Mouse (Mus musculus) CH12.LX (cell line): ENCODE data around the gene Rpl13. TPM values are rescaled to one million over a fixed set of nuclear protein-coding genes. Genes with fewer than 3 reads are reported as not detected.

Experiments
- DNase-seq: peaks from one replicate; pipeline ENCODE4 v3.0.0-alpha.2; 2013; ENCODE audit errors: extremely low read depth
- H3K27ac ChIP-seq: 2 replicates; pipeline ENCODE4 v1.5.1; 2012; ENCODE audit warnings: low read depth, mild to moderate bottlenecking, control low read depth, moderate library complexity; ENCODE audit not compliant: insufficient read depth
- H3K27me3 ChIP-seq: replicated peaks from 2 replicates; pipeline ENCODE3; 2012; ENCODE audit warnings: inconsistent platforms
- H3K36me3 ChIP-seq, 2 experiments: replicated peaks in 1 of 2; 2 replicates each; pipeline versions ENCODE3 to v1.6.1; 2012; ENCODE audit warnings: inconsistent platforms in 1 of 2, low read length in 1 of 2, mild to moderate bottlenecking in 1 of 2, mixed read lengths in 1 of 2, moderate library complexity in 1 of 2; ENCODE audit not compliant: control insufficient read depth in 1 of 2, insufficient read depth in 1 of 2
- H3K4me1 ChIP-seq, 2 experiments: 2 replicates each; pipeline ENCODE4 v1.6.1; 2012; ENCODE audit warnings: inconsistent platforms in 1 of 2, moderate library complexity in 1 of 2; ENCODE audit not compliant: insufficient read depth in 2 of 2, control insufficient read depth in 1 of 2
- H3K4me2 ChIP-seq: 2 replicates; pipeline ENCODE4 v1.6.1; 2012; ENCODE audit warnings: low read depth, mild to moderate bottlenecking, control low read depth; ENCODE audit not compliant: poor library complexity, insufficient read depth, severe bottlenecking
- H3K4me3 ChIP-seq, 3 experiments: fragments of 150-350 bp in 1 of 3; sonication (generic) in 1 of 3; replicated peaks in 1 of 3; 2 replicates each; pipeline versions ENCODE3 to v1.5.1; 2011 to 2012; ENCODE audit warnings: low read depth in 2 of 3, low read length in 2 of 3, mild to moderate bottlenecking in 2 of 3, moderate library complexity in 2 of 3, control low read depth in 1 of 3, improper control_type of control experiment in 1 of 3, inconsistent platforms in 1 of 3, mixed read lengths in 1 of 3; ENCODE audit not compliant: poor library complexity in 1 of 3
- H3K79me2 ChIP-seq: replicated peaks from 2 replicates; pipeline ENCODE4 v1.6.1; 2012; ENCODE audit warnings: mild to moderate bottlenecking, moderate library complexity; ENCODE audit not compliant: control insufficient read depth, poor library complexity, insufficient read depth, severe bottlenecking; ENCODE audit errors: extremely low read depth
- H3K9ac ChIP-seq: 2 replicates; pipeline ENCODE4 v1.6.1; 2012; ENCODE audit warnings: low read depth, mild to moderate bottlenecking, control low read depth, moderate library complexity; ENCODE audit not compliant: insufficient read depth
- H3K9me3 ChIP-seq: replicated peaks from 2 replicates; pipeline ENCODE3; 2012; ENCODE audit warnings: low read length, inconsistent platforms, mixed read lengths
- CHD1 ChIP-seq: IDR thresholded peaks from 2 replicates; pipeline ENCODE4 v1.6.1; 2012; ENCODE audit warnings: low read depth, low read length, improper control_type of control experiment, inconsistent platforms
- E2F4 ChIP-seq: IDR thresholded peaks from 2 replicates; pipeline ENCODE4 v1.6.1; 2011; ENCODE audit warnings: low read depth, low read length, improper control_type of control experiment; ENCODE audit not compliant: insufficient replicate concordance
- GABPA ChIP-seq: IDR thresholded peaks from 2 replicates; pipeline ENCODE4 v1.6.1; 2012; ENCODE audit warnings: low read depth, low read length, improper control_type of control experiment, inconsistent platforms; ENCODE audit not compliant: insufficient replicate concordance
- HCFC1 ChIP-seq: IDR thresholded peaks from 2 replicates; pipeline ENCODE4 v1.6.1; 2012; ENCODE audit warnings: low read depth, mild to moderate bottlenecking, inconsistent platforms, low read length, improper control_type of control experiment
- JUN ChIP-seq: IDR thresholded peaks from 2 replicates; pipeline ENCODE4 v1.6.1; 2011; ENCODE audit warnings: low read depth, mild to moderate bottlenecking, low read length, improper control_type of control experiment, moderate library complexity; ENCODE audit not compliant: insufficient read depth
- MAFK ChIP-seq: IDR thresholded peaks from 2 replicates; pipeline ENCODE4 v1.6.1; 2011; ENCODE audit warnings: low read length, improper control_type of control experiment; ENCODE audit not compliant: insufficient replicate concordance
- MAX ChIP-seq: IDR thresholded peaks from 2 replicates; pipeline ENCODE4 v1.6.1; 2011; ENCODE audit warnings: low read length, improper control_type of control experiment
- MAZ ChIP-seq: IDR thresholded peaks from 2 replicates; pipeline ENCODE4 v1.6.1; 2012; ENCODE audit warnings: low read depth, mild to moderate bottlenecking, inconsistent platforms, low read length, improper control_type of control experiment, moderate library complexity
- PAX5 ChIP-seq: IDR thresholded peaks from 2 replicates; pipeline ENCODE4 v1.6.1; 2012; ENCODE audit warnings: low read length, inconsistent platforms, mixed read lengths
- POLR2AphosphoS2 ChIP-seq: IDR thresholded peaks from 2 replicates; pipeline ENCODE4 v1.6.1; 2011; ENCODE audit warnings: low read depth, low read length, improper control_type of control experiment
- SIN3A ChIP-seq: IDR thresholded peaks from 2 replicates; pipeline ENCODE4 v1.6.1; 2012; ENCODE audit warnings: low read length, improper control_type of control experiment, inconsistent platforms
- SMC3 ChIP-seq: IDR thresholded peaks from 2 replicates; pipeline ENCODE4 v1.6.1; 2011; ENCODE audit warnings: low read depth, low read length, improper control_type of control experiment
- TBP ChIP-seq: conservative IDR thresholded peaks from 2 replicates; pipeline ENCODE4 v1.6.1; 2011; ENCODE audit warnings: low read depth, low read length, improper control_type of control experiment
- TCF12 ChIP-seq: IDR thresholded peaks from 2 replicates; pipeline ENCODE4 v1.6.1; 2014; ENCODE audit warnings: low read depth, mild to moderate bottlenecking, inconsistent platforms, low read length, improper control_type of control experiment
- UBTF ChIP-seq: IDR thresholded peaks from 2 replicates; pipeline ENCODE4 v1.6.1; 2012; ENCODE audit warnings: low read depth, mild to moderate bottlenecking, inconsistent platforms, low read length, improper control_type of control experiment, moderate library complexity
- ZC3H11A ChIP-seq: IDR thresholded peaks from 2 replicates; pipeline ENCODE4 v1.6.1; 2012; ENCODE audit warnings: low read depth, mild to moderate bottlenecking, inconsistent platforms, low read length, improper control_type of control experiment
- ZNF384 ChIP-seq: IDR thresholded peaks from 2 replicates; pipeline ENCODE4 v1.6.1; 2012; ENCODE audit warnings: low read depth, low read length, improper control_type of control experiment, inconsistent platforms
- dilution Hi-C: fragments of 300-500 bp; cut with MboI; formaldehyde crosslinking; loops from 2 replicates; pipeline ENCODE4 v1.14.3; 2020; ENCODE audit warnings: low sequenced_read_pairs; ENCODE audit not compliant: extremely low pct_unique_long_range_greater_than_20kb, extremely low pct_ligation_motif_present
- in situ Hi-C: fragments of 300-500 bp; cut with MboI; formaldehyde crosslinking; loops from 3 replicates; pipeline ENCODE4 v1.14.3; 2019; ENCODE audit warnings: low sequenced_read_pairs, low pct_ligation_motif_present, low pct_unique_long_range_greater_than_20kb, mixed read lengths
- polyA plus RNA-seq: library from polyadenylated mRNA; unstranded; fragments of >175 nt; gene quantifications from 2 replicates; pipeline ENCODE4 v1.2.1, GENCODE M21; 2012; ENCODE audit warnings: low read depth; ENCODE audit not compliant: insufficient read length
- total RNA-seq, 2 experiments: library from RNA; depleted of rRNA; stranded (reverse); fragments of 300-350 nt in 1 of 2; fragments of >200 nt in 1 of 2; gene quantifications; 2 replicates each; pipeline ENCODE4 v1.2.3; 2012 to 2014

Gene Rpl13
- total and polyA plus RNA-seq, 3 experiments, result 973 to 3,721 (median 2,709) TPM

DNA sequence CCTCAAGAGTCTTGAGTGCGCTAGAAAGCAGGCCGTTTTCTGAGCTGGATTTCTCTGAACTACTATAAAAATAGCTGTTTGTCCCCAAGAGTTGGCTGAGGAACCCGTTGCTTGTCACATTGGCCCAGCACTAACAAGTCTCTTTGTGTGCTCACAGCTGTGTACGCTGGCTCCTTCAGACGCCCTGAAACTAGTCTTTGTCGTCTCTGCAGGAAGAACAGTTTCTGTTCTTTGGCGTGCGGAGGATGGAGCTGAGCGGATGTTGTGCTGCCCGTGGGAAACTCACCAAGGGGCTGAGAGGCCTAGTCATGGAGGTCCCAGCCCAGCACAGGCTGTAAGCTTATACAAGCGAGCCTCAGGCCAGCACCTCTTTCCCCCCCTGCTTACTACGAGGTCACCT lies 18.5 kb upstream of the Rpl13 start:
- Histone ChIP-seq H3K9ac (no peak overlapping the region), H3K79me2 (no peaks in the 10 kb centered on the region), H3K36me3 (peaks cover 50 to 92% of the 10 kb centered on the region in 2 experiments), H3K4me3 (no peak overlapping the region), H3K27me3 (no peaks in the 10 kb centered on the region), H3K9me3 (no peaks in the 10 kb centered on the region), H3K4me2 (no peak overlapping the region), H3K4me1 (peaks cover 5 to 10% of the 10 kb centered on the region in 2 experiments), H3K27ac (no peak overlapping the region)
- dilution Hi-C loops (no loop called here), in situ Hi-C loops (no loop called here)
- TF ChIP-seq GABPA (no peak), PAX5 (no peak), TCF12 (no peak), MAFK (no peak), SMC3 (no peak), POLR2AphosphoS2 (no peak), CHD1 (no peak), E2F4 (no peak), ZNF384 (no peak), MAX (no peak), JUN (no peak), MAZ (no peak), SIN3A (no peak), HCFC1 (no peak), TBP (no peak)
- no peak for DNase-seq

DNA sequence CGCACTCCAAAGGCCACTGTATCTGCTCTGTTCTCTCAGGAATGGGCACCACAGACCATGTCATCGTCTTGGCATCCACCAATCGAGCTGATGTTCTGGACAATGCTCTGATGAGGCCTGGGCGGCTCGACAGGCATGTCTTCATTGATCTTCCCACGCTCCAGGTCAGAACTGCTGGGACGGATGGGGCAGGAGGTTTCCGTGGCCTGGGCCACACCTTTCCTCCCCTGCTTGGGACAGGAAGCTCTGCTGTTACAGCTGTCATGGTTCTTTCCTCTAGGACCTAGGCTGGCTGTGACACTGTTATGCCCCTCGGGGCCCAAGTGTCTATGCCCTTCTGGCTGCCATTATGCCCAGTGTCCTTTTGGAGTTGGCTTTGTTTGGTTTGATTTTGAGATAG lies 14.9 kb upstream of the Rpl13 start:
- Histone ChIP-seq H3K4me2 (no peak overlapping the region), H3K9me3 (no peaks in the 10 kb centered on the region), H3K36me3 (peaks cover 51 to 94% of the 10 kb centered on the region in 2 experiments), H3K27ac (no peak overlapping the region), H3K27me3 (no peaks in the 10 kb centered on the region), H3K4me1 (peaks cover 5 to 10% of the 10 kb centered on the region in 2 experiments), H3K9ac (no peak overlapping the region), H3K79me2 (no peaks in the 10 kb centered on the region), H3K4me3 (no peak overlapping the region)
- in situ Hi-C loops, result no loop called here
- no peak for DNase-seq
- dilution Hi-C loops, result no loop called here
- TF ChIP-seq ZC3H11A, result no peak
- TF ChIP-seq UBTF, result no peak
